Mouse (Mus musculus): ENCODE data around the gene M1ap.

Gene M1ap

DNA sequence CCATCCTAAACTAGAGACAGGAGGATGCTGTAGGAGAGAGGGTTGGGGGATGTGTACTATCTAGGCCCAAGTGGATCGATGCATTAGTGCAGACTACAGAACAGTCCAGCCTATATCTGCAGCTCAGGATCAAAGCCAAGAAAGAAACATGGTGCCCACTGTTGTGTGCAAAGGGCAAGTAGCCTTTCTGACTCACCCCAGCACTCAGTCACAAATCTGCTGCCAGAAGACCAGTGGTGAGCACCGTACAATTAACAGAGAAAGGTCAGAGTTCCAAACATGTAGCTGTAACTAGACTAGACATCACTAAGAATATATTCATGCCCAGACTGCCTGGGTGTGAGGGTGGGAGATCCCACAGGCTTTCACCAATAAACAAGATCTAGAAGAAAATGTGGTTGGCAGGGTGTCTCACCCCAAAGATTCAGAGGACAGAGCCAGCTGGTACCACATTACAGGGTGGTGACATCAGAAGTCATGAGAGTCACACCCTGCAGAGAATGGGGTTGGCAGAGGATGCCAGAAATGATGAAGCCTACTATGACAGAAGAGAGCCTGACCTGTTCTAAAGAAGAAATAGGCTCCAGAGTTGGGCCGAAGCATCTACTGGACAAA is 12.0 kb upstream of the M1ap start:
- DNase-seq (ENCODE audit: low read depth in 2 of 2, low spot score in 2 of 2): peak; percentile 43 to 64

GRCm38 (mm10) chr6:82939167-82939912 is 7.4 kb upstream of the M1ap start, which contains the start of gene Sema4f:
TSS of gene Sema4f (minus strand) at chr6:82939769.
- peak; percentile 48 to 67 for DNase-seq (ENCODE audit: low read depth in 2 of 2, low spot score in 2 of 2)

- peak in 1 of 2 experiments; percentile 41 for DNase-seq (ENCODE audit: low read depth in 2 of 2, low spot score in 2 of 2)
These were observed 5.9 kb upstream of the M1ap start for GRCm38 (mm10) chr6:82940765-82941164.

GRCm38 (mm10) chr6:82945750-82946149 is 952 bp upstream of the M1ap start:
- DNase-seq (ENCODE audit: low read depth in 2 of 2, low spot score in 2 of 2): peak in 1 of 2 experiments; percentile 49

DNA sequence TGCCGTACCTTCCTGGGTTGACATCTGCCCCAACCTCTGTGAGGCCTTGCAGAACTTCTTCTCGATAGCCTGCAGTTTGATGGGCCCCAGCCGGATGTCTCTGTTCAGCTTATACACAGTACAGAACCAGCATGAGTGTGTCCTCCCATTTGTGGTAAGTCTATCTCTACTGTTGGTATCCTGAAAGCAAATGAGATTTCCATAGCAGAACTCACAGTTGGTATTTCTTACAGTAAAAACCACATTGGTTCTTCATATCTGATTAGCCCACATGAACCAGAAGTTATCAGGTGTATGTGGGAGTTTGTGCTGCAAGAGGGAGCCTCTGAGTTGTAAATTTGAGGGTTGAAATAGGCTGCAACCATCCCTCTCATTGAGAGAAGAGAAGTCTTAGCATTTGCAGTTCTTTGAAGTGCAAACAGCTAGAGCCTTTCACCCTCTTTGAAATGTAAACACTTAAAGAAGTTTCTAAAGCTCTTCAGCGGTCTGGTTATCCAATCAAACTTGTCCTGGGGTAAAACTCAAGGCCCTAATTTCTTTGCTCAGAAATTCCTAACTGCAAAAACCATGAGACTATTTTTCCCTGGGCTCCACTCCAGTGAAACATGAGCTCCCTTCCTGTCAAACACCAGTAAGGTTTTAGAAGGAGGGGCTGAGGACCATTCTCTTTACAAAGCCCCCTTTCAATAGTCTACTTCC is 10.0 kb downstream of the M1ap start:
- DNase-seq (ENCODE audit: low read depth in 2 of 2, low spot score in 2 of 2): no peak

- no peak for DNase-seq (ENCODE audit: low read depth in 2 of 2, low spot score in 2 of 2)
These were observed 15.0 kb downstream of the M1ap start for GRCm38 (mm10) chr6:82961664-82962063.

- no peak for DNase-seq (ENCODE audit: low read depth in 2 of 2, low spot score in 2 of 2)
These were observed 22.8 kb downstream of the M1ap start for GRCm38 (mm10) chr6:82969249-82970084.

- DNase-seq (ENCODE audit: low read depth in 2 of 2, low spot score in 2 of 2): peak; percentile 53 to 59
These were observed 24.3 kb downstream of the M1ap start for GRCm38 (mm10) chr6:82971031-82971430.

GRCm38 (mm10) chr6:82987411-82987971 is 40.8 kb downstream of the M1ap start:
- no peak for DNase-seq (ENCODE audit: low read depth in 2 of 2, low spot score in 2 of 2)

- DNase-seq (ENCODE audit: low read depth in 2 of 2, low spot score in 2 of 2): no peak
These were observed 47.0 kb downstream of the M1ap start for GRCm38 (mm10) chr6:82993696-82994095.

- no peak for DNase-seq (ENCODE audit: low read depth in 2 of 2, low spot score in 2 of 2)
These were observed 47.7 kb downstream of the M1ap start for GRCm38 (mm10) chr6:82994372-82994771.

- peak; percentile 88 to 90 for DNase-seq (ENCODE audit: low read depth in 2 of 2, low spot score in 2 of 2)
These were observed 50.1 kb downstream of the M1ap start for GRCm38 (mm10) chr6:82996740-82997315.

DNA sequence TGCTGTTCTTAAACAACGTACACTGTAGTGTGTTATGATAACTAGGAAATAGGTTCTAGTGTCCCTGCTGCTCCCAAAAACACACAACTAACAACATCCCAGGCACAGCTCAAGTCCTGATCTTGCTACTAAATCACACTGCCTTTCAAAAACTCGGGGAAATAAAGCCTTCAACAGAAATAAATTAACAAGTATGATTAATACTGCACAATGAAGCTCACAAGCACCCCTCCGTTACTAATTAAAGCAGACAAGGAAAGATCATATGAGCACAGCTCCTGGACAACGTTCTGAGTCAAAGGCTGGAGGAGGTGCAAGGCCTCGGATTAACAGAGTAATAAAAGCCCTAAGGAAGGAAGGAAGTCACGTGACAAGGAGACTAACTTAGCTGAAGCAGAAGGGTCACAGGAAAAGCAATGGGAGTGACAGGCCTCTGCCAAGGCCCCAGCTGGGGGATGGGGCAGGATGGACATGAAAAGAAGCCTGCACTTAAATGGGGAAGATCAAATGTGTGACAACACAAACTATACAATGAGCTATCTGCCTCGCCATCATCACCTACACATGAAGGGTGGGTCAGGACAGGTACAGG is 50.9 kb downstream of the M1ap start:
- no peak for DNase-seq (ENCODE audit: low read depth in 2 of 2, low spot score in 2 of 2)

DNA sequence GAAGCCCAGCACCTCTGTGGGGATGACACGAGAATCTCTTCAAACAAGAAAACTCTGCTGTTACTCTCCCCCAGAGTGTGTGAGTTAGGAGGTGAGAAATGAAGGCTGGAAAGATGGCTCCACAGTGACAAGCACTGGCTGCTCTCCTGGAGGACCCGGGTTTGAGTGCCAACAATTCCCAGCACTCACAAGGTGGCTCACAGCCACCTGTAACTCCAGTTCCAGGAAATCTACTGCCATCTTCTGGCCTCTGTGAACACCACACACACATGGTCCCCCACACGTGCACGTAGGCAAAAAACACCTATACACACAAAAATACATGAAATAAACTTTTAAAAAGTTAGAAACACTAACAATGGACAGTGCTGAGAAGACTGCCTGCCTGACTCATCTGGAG is 51.6 kb downstream of the M1ap start:
- no peak for DNase-seq (ENCODE audit: low read depth in 2 of 2, low spot score in 2 of 2)

- DNase-seq (ENCODE audit: low read depth in 2 of 2, low spot score in 2 of 2): no peak
These were observed 53.3 kb downstream of the M1ap start for GRCm38 (mm10) chr6:82999986-83000385.

DNA sequence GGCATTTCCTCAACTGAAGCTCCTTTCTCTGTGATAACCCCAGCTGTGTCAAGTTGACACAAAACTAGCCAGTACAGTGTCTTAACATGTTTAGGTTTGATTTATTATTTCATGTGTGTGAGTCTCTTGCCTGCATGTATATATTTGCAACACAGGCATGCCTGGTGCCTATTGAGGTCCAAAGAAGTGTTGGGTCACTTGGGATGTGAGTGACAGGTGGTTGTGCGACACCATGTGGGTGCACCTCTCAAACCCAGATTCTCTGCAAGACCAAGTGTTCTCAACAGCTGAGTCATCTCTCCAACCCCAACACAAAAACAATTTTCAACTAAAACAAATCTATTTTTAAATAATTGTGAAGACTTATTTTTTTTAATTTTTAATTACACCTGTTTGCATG is 56.4 kb downstream of the M1ap start:
- DNase-seq (ENCODE audit: low read depth in 2 of 2, low spot score in 2 of 2): no peak

DNA sequence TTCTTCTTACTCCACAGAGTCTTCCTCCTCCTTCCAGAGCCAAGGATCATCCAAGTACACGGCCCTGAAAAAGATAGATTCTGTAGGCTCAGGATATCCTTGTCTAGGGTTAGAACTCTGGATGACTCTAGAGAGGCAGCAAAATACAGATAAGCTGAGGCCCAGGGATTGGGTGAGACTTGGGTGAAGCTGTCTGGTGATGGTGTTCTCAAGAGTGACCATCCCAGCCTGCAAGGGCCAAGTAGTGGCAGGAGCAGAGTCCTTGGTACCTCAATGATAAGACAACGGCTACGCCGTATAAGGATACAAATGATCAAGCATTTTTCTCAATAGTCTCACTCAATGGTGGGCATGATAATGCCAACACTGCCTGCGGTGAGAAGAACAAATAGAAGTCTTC is 57.1 kb downstream of the M1ap start:
- no peak for DNase-seq (ENCODE audit: low read depth in 2 of 2, low spot score in 2 of 2)

DNA sequence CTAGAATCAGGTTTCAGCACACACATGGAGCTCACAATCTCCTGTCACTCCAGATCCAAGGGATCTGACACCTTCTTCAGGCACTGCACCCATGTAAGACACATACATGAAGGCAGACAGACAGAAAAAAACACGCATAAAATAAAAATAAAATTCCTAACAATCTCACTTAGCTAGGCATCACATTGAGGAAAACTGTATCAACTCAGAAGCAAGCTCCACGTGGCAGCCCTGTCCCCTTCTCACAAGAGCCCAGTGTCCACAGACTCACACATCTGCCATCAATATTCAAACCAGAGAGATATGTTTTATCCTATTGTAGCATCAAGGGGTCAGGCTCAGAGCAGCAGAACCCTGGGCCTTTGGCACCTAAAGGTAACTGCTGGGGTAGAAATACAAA is 57.6 kb downstream of the M1ap start:
- DNase-seq (ENCODE audit: low read depth in 2 of 2, low spot score in 2 of 2): no peak

GRCm38 (mm10) chr6:83004872-83005271 is 58.2 kb downstream of the M1ap start:
- no peak for DNase-seq (ENCODE audit: low read depth in 2 of 2, low spot score in 2 of 2)

DNA sequence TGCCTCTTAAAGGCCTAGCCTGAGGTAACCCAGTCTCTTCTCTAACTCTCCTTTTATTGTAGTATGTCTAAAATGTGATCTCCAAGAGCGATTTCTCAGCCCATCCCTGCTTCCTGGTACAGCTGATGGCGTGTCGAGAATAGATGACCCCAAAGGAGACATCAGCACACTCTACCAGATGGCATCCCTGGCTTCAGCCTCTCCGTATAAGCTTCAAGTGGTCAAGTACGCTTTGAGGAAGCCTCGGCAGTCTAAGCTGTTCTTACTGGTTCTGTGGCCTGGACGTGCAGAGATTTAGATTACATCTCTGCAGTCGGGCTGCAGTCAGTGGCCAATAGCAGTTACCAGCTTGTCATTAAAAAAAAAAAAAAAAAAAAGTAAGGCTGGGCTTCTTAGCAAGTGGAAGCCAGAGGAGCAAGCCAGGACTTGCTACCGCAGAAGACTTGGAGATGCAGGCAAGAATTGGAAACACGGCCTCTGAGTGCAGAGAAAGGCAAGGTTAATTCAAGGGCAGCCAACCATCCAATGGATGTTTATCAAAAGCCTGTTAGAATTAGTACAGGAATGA is 58.8 kb downstream of the M1ap start:
- DNase-seq (ENCODE audit: low read depth in 2 of 2, low spot score in 2 of 2): no peak

All from CD8-positive naive resting alpha-beta T cell, adult 2 months (primary cell).